Mouse (Mus musculus): ENCODE results near the gene Vps37b. TPM values are rescaled to one million over a fixed set of nuclear protein-coding genes. Genes with fewer than 3 reads are reported as not detected.

Gene Vps37b
- polyA plus RNA-seq, 2 experiments from 2014 or later = 17.6 to 22.8 TPM

DNA sequence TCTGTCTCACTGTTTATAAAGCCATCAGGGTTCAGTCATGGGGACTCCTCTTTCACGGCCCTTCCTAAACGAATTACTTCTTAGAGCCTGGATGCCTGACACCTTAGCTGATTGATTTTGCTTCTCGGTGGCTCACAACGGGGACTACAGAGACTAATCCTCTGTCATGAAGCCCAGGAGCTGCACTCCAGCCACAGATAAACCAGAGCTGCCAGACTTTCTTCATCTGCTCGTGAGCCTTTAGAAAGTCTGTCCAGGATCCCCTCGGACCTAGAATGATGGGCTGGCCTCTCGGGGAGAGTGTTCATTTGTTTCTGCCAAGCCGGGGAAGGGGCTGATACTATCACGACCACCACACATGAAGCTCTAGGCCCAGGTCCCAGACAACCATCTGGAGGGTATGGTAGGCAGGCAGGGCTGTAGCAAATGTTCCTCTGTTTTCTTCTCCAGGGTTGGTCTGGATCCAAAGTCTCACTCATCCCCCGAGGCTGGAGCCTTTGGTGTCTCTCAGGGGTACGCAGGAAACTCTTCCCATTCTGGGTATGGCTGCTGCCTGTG, 13.5 kb upstream of the Vps37b start:
- no peak for ATAC-seq

DNA sequence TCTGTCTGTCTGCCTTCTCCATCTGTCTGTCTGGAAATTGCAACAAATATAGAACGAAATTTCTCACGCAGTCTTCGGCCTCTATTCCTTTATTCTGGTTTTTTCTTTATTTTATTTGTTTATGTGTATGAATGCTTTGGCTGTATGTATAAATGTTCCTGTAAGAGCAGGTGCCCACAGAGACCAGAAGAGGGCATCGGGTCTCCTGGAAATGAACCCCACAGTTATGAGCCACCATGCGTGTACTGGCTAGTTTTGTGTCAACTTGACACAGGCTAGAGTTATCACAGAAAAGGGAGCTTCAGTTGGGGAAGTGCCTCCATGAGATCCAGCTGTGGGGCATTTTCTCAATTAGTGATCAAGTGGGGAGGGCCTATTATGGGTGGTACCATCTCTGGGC, 11.9 kb upstream of the Vps37b start:
- ATAC-seq = no peak

DNA sequence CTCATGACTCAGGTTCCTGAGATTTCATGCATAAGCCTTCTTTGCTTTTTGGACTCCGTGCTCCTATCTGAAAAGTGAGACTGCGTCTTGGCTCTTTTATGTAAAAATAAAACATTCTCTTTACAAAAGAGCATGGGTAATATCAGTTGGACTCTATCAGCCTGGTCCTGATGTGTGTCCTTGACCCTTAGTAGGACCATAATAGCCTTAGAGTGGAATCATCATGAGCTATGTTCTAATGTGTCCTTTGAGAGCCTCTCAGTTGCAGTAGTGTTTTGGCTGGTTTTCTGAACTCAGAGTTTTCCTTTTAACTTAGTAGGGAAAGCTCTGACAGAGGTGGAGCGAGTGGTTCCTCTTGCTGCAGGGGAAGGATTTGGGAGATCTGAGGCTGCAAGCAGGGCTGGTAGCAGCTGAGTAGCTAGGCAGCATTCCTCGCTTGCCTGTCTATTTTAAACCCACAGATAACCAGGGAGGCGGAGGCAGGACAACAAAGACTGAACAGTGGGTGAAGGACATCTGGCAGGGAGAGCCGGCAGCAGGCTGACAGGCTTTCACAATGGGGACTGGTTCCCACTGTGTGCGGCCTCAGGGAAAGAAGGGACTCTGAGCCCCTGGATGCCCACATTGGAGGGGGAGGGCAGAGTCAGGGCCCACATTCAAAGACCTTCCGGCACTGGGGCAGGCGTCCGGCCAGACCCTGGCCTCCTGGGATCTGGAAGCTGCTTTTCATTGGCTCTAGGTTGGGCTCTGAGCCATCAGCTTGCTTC, 11.3 kb upstream of the Vps37b start:
- ATAC-seq = no peak

DNA sequence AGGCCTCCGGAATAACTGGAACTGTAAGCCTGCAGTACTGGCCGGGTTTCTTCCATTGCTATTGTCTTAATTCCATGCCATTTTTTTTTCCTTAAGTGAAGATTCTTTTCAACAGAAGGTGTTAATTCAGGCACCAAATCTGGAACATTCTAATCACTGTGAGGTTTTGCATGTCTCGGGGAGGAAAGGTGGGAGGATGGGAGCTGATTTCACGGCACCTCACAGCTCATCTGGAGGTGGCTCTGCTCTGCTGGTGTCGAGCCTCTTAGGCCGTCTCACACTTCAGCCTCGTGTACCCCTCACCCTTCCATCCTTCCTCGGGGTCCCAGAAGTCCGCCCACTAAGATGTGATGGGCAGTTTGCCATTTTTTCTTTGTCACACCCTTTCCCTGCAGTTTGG, 9.0 kb upstream of the Vps37b start:
- ATAC-seq = no peak

DNA sequence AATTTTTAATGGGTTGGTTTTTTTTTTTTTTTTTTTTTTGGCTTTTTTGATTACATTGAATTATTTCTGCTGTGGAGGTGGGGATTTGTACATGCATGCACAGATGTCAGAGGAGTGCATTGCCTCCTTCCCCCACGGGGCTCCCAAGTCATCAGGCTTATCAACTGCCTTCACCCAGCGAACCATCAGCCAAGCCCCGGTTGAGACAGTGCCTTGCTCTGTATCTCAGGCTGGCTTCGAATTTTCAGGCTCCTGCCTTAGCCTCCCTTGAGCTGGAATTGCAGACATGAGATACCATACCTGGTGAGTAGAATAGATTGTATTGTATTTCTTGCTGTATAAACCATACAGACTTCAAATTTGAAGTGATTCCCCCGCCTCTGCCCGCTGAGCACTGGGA, 7.5 kb upstream of the Vps37b start:
- ATAC-seq = no peak

DNA sequence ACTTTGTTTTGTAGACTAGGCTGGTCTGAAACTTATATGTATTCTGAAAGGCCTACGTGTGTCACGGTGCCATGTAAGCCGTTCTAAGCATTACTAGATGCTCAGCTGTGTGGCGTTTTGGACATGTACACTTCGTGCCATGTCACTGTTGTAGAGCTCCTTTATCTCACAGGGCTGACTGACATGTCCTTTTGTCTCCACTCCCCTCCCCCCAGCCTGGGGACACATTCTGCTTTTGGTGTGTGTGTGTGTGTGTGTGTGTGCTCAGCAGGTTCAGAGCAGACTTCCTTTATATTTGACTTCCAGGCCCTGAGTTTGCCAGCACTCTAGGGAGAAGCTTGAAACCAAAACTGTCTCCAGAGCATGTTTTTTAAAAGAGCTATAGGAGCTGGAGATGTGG, 4.8 kb upstream of the Vps37b start:
- ATAC-seq = no peak

DNA sequence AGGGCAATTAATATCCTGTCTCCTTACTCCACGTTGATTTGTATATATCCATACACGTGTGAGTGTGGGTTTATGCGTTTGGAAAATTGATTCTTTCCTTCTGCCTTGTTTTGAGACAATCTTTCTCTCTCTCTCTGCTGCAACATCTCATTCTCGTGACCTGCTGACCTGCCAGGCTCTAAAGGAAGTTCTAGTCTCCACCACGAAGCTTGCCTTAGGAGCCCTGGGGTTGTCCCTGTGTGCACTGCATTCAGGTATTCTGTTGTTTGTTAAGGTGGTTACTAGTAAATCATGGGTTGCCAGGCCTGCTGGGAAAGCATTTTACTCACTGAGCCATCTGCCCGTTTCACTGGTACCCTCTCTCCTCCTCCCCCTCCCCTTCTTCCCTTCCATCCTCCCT, 4.3 kb upstream of the Vps37b start:
- ATAC-seq = peak; percentile 28

DNA sequence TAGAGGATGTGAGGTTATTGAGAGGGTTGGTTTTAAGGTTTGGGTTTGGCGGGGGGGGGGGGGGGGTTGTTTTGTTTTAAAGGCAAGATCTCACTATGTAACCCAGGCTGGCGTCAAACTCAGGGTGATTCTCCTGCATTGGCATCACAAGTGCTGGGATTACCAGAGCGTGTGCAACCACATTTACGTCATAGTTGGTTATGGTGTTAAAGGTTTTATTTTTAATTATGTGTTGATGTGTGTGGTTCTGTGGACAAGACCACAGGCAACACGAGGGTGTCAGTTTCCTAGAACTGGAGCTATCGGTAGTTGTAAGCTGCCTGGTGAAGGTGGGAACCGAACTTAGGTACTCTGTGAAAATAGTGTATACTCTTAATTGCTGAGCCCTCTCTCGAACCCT, 3.7 kb upstream of the Vps37b start:
- peak; percentile 52 for ATAC-seq

DNA sequence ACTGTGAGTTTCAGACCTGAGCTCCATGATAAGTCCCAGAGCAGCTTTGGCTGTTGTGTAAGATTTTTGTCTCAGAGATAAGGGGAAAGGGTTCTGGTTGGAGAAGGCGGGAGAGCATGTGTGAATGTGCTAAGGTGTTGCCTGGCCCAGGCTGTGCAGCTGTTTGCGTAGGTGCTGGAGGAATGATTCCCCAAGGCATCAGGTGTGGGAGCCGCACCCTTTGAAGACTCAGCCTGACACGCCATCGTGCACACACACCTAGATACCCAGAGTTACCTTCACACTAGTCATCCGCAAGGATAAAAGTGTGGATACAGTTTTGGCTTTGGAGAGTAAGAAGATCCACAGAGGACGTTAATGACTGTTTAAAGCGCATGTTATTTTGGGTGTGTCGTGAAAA, 3.3 kb upstream of the Vps37b start:
- no peak for ATAC-seq

DNA sequence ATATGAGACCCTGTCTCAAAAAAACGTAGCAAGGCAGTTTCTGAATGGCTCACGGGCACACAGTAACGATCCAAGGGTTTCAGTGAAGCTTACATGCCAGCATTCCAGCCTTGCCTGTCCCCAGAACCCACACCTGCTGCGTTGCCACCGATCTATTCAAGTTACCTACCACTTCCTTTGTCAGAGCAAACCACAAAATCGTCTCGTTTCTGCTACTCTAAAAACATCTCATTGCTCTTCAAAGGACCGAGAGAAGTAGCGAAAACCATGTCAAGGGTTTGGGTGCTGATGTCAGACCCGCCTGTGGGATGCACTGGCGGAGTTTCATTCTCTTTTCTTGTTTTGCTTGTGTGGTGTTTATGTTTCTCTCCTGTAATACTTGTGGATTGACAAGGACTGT, 2.4 kb upstream of the Vps37b start:
- peak; percentile 66 for ATAC-seq

DNA sequence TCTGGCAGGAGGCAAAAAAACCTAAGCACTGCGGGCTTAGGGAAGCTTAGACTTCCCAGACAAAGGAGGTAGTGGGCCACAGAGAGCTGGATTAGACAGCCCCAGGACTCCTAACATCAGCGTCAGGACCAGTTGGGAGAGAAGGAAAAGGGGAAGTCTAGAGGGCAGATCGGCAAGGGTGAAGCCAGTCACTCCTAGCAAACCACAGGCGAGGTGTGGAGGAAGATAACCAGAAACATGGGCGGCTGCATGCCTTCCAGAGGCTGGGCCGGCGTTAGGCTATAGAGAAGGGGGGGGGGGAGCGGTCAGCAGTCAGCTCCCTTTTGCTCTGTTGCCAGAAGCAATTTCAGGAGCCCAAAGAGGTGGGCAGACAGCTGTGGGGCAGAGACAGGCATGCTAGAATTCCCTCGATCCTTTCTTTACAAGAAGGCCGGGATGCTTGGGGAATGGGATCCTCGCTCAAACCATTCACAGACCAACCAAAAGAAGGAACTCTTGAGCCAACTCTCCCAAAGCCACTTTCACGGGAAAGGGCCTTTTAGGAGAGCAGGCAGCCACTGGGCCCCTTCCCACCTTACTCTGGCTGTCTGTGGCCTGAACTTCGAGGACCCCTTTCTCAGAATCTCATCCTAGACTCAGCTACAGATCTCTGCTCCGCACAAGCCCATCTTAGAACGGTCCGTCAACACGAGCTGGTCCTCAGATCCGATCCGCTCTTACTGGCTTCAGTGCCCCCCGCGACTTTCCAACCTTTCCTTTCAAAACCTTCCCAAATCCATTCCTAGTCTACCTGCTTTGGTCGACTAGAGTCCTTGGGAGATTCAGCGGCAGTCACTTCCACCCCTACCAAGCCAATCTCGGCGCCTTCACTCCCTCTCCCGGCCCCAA, 758 bp downstream of the Vps37b start:
- ATAC-seq = no peak

DNA sequence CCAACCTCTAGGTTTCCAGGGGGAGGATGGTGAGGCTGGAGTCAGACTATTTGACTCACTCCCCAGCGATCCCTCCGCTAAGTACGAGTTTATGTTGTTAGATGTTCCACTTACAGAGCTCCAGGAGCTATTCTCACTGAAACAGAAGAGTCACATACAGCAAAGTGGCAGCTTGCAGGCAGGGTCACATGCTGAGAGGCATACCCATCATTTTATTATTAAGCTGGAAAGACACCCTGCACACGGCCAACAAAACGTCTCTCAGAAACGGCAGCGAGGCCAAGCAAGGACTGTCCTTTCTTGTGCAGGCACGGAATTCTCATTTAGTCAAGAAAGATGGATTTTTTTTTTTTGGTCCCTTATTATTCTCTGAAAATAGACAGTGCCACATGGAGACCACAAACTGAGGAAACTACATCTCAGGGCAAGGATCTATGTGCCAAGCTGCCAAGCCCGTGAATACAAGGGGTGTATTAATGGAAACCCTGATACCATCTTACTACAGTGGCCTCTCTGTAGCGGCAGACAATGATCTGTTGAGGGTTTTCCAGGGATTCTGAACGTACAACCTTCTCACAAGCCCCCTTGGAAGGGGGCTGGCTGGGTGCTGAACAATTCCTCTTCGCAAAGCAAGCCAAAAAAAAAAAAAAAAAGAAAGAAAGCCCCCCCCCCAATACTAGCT, 1.5 kb downstream of the Vps37b start:
- no peak for ATAC-seq

DNA sequence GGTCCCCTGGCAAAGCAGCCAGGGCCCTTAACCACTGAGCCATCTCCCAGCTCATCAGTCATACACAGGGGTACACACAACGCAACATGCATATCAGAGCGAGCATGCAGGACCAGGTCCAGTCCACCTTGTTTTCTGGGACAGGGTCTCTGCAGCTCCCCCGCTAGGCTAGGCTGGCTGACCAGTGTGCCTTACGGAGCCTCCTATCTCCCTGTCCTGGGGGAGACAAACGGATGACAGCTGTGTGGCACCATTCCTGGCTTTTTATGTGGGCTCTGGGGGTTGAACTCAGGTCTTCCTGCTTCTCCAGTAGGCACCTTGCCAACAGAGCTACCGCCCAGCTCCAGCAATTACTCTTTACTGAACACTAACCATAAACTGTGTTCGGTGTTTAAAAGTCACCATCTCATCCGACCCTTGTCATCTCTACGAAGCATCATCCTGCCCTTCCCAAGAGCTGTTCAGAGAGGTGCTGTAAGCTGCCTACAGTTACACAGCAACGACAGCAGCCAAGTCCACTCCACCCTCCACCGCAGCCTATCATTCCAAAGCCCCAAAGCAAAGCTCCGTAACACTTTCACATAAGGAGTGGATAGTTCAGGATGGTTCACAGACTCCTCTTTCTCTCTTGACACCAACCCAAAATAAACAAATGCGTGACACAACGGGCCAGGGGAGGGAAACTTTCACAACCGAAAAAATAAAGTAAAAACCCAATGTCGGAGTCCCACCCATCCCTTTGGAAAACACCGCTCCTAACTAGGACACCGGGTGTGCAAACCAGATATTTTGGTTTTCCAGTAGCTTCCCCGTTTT, 2.6 kb downstream of the Vps37b start:
- ATAC-seq = no peak

DNA sequence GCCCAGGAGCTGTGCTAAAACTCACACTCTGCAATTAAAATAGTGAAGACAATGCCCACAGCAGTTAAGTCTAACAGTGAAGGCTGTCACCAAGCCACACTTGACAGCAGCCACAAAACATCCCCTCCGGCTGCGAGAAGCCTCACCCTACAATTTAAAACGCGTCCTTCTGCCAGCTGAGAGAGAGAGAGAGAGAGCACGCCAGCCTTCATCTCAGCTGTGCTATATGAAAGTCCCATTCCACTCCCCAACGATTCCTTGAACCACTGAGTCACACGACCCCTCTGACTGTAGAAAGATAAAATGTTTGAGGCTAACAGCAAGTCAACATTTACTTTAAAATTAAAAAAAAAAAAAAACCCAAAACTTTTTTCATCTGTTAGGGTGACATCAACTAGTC, 3.4 kb downstream of the Vps37b start:
- ATAC-seq = no peak

DNA sequence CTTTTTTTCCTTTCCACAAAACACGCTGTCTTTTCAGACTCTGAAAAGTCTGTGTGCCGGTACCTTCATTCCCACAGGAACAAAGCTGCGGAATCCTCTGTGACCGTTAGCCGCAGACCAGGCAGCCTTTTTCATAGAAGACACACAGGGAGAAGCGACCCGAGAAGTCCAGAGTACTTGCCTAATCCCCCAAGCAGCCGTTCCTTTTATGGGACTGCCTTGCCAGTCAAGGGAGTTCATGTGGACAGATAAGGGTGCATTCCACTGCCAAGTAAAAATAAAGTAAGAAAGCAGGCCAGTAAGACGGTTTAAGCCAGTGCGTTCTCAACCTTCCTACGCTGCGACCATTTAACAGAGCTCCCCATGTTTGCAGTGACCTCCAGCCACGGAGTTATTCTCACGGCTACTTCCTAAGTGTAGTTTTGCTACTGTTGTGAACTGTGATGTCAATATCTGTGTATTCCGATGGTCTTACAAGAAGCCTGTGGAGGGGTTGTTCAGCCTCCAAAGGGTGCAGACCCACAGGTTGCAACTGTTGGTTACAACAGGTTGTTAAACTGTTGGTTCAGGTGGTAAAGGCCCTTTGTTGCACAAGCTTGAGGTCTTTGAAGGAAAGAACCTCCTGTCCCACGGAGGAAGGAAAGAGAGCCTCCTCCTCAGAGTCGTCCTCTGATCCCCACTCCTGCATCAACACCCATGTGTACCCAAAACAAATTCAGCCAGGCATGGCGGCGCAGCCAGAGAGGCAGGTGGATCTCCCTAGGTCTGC, 4.2 kb downstream of the Vps37b start:
- no peak for ATAC-seq

DNA sequence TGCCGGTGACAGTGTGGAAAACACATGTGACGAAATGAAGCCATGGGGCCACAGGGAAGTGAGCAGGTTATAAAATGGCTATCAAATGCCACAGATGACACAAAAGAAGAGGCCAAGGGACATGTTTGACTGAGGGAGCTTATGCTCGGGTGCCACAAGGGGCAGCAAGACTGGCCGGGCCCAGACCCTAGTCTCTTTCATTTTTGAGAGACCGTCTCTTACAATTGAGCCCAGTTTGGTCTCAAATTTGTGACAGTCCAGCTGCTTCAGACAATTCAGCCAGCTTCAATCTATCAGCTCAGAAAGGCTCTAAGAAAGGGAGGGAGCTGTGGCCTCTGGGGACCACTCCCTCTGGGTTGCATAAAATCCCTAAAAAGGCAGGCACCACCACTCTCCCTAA, 5.5 kb downstream of the Vps37b start:
- no peak for ATAC-seq

DNA sequence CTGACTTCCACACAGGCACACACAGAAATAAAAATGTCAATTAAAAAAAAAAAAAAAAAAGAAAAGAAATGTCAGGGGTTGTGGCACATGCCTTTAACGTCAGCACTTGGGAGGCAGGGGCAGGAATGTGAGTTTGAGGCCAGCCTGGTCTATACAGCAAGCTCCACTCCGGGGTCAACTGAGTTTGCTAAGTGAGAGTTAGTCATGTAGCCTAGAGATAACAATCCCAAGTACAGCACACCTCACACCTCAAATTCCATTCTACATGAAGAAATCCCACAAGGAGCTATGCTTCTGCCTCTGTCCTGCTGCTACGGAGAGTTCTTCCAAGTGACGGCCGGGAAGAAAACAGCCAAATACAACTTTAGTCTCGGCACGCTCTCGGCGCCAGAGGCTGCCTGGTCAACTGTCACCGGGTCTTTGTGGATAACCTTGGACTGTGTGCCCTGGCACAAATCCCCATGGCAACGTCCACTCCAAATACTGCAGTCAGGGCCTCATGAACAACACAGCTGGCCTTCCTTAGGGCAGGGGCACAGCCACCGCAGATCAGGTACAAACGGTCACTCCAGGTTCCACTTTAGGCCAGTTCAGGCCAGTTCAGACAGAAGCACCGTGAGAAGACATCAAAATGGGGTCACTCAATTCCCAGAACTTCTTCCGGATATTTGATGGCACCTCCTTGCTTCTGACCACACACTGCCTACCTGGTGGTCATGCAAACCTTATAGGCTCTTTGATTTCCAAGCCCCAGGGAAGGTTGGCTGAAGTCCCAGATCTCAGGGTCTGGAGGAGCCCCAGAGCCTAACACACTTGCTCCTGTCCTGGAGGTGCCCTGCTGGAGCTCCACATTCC, 6.3 kb downstream of the Vps37b start:
- no peak for ATAC-seq

DNA sequence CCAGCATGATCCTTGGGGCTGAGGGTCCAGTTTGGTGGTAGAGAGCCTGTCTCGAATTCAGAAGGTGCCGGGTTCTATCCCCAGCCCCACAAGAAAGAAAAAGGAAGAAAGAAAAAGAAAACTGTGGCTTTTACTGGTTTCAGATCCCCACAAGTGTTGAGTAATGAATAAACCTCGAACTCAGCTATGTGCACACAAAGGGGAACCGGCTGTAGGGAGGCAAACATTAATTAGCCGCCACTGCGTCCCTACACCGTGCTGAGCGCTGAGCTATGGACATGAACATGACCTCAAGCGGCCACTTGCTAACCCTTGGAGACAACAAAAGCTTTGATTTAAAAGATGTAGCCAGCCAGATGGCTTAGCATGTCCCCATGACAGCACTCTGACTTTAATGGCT, 6.9 kb downstream of the Vps37b start:
- ATAC-seq = no peak

DNA sequence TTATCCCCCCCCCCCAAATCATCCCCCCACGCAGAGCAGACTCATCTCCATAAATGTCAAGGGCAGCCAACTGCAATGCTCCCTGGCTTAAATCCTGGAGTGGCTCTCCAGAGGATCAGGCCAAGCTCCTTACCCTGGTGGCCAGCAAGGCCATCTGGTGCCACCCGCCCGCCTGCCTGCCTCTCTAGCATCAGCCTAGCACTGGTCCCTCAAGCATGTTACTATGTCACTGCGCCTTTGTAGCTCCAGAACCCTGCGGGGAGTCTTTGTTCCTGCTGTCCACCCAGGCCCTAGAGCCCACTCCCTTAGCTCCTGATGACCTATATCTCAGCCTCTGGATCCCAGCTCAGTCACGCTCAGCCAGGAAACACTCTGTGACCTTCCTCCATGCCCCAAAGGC, 7.4 kb downstream of the Vps37b start:
- no peak for ATAC-seq

DNA sequence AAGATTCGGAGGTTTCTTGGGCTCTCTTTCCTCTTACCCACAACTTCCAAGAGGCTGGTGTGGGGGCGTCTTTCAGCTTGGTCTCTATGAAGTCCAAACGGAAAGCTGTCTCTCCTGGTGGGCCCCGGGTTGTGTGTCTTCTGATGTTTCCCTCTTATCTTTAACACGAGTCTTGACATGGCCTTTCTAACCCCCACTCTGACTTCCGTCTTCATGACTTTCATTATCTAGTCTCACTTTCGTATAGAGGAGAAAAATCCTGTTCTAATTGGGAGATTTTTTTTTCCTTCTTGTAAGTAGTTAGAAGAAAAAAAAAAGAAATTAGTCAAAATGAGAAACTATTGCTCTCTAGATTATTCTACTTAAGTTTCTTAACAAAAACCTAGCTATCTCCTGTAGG, 9.7 kb downstream of the Vps37b start:
- peak; percentile 65 for ATAC-seq

DNA sequence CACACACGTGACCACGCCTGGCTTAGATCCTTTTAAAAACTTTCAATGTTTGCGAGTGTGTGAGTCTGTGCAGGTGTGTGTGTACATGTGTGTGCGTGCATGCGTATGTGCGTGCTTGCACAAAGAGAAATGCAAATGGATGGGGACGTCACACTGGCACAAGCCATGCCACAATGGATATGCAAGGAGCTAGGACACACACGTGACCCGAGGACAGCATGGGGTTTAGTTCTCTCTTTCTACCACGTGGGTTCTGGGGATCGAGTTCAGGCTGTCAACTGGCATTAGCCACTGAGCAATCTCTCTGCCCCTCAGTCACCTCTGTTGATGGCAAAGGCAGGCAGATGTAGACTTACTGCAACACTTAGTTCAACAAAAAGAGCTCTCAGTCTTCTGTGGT, 10.4 kb downstream of the Vps37b start:
- no peak for ATAC-seq
